Mouse (Mus musculus): ENCODE data around the gene Fezf1.

The Fezf1 gene

GRCm38 (mm10) chr6:23248313-23249052 lies at the start of gene Fezf1:
TSS of gene Fezf1 (minus strand) at chr6:23248362.
- DNase-seq = no peak

GRCm38 (mm10) chr6:23294685-23295084 lies 46.5 kb upstream of the Fezf1 start:
- DNase-seq = no peak

- DNase-seq = no peak
Measured at GRCm38 (mm10) chr6:23288752-23289151, 40.6 kb upstream of the Fezf1 start.

DNA sequence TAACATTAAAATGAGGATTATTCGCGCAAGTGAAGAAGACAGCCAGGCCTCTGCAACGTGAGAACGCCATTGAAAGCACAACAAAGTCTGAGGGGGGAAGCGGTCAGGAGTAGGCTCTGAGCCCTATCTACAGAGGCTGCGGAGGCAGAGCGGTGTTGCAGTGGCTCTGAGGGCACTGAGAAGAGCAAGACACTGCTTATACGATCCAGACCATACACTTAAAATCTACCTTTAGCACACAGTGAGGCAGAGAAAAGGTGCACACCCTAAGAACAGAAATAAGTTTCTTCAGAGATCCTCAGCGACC lies 33.3 kb upstream of the Fezf1 start:
- no peak for DNase-seq

DNA sequence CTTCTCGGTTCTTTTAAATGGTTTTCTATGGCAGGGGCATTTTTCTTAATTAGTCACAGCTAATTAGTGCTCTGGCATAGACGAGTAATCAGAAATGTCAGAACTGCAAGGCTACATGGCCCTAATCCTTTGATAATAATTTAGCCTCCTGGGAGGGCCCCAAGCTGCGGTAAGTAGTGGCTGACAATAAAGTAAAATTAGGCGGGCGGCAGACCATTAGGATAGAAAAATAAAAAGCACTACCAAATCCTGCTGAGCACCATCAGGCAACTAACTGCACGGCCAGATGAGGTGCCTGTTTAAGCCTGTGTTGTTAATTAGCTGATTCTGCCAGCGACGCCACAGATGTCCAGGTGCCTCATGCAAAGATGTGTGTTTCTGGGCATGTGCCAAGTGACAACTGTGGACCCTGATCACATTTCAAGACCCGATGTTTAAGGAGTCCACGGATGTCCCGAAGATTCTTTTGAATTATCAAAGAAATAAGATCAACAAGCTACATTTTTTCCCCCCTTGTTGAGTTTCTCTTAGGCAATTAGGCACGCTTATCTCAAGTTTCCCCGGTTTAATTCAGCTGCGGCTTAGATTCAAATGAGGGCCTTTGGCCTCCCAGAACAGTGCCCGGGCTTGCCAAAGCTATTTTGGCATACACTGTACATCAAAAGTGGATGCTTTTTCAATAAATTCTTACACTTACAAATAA lies 32.8 kb upstream of the Fezf1 start:
- no peak for DNase-seq

DNA sequence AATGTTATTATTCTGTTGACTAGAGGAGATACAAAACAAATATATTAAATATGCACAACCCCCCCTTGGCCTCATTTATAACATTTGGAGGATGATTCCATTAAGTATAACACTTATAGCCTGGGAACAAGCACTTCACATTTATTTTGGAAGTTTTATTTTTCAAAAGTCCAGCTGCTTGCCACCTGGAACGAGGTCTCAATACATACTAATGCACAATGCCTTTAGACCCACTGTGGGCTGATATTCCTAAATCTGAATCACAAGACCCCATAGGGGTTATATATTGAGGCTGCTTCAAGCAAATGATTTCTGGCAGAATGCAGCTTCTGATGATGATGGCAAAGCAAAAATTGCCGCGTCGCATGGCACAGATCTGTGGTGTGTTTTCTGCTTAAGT lies 25.3 kb upstream of the Fezf1 start:
- DNase-seq = no peak

DNA sequence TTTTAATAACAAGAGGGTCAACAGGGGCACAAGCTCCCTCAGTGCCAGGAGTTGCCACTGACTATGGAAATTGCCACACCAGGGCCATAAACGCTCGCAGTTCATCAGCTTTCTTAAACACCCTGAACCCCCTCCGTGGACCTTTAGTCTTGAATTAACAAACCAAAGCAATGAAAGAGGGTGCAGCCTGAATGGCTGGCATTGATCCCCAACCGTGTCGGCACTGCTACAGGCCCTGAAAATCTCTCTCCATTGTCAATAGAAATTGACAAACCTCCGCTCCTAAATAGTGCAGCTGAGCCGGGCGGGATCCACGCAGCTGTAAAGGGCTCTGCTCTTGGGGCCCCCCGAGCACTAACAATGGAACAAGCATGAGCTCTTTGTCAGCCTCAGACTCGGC lies 24.8 kb upstream of the Fezf1 start:
- no peak for DNase-seq

DNA sequence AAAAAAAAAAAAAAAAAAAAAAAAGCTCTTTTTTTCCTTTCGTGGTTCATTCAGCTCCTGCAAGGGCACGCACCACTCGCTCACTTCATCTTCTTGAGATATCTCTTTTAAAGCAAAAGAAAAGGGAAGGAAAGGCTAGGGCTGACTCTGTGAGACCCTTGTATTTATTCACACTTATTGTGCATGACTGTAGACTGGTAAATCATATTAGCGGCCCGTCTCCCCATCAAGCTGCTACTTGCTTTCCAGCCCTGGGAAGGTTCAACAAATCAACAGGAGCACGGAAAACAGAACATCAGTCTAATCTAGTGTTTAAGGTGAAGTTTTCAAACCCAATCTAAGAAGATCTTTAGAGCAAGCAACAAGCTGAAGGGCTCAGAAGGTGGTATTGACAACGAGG lies 24.4 kb upstream of the Fezf1 start:
- no peak for DNase-seq

DNA sequence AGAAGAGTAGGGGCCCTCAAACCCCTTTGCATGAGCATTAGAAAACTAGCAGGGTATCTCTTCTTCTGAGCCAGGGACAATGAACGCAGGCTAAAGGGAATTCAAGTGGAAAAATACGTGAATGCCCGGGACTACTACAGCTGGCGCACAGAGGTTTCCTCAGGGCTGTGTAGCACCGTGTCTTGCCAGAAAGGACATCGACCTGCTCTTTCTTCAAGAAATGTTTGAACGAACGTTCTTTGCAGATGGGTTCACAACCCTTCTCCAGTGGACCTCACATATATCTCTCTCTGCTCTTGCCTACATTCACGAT lies 12.5 kb upstream of the Fezf1 start:
- DNase-seq = no peak

DNA sequence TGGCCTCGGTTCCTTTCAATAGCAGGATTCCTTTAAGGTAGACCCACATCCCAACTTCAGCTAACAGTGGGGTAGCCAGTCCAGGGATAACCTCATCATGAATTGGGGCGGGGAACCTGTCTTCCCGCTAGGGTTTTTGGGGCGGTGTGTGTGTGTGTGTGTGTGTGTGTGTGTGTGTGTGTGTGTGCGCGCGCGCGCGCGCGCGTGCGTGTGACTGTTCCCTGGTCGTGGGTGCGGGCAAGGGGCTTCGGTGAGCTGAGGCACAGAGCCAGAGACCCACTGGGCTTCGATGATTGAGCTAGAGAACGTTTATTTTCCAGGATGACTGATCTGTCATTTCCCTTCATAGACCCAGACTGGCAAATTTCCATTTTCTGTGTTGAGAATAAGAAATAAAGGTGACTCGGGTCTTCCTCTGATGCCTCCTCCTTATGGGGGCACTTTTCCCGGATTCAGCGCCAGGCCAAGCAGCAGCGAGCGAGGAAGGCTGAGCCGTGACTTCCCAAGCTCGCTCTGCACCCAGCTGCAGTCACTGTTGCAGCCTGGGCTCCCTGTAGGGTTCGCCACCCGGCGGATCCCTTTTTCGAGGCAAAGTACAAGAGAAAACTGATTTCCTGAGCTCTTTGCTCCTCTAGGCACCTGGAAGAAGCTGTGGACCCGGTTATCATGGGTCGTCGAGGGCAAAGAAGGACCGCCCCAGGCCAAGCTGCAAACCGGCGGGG lies 12.0 kb upstream of the Fezf1 start:
- no peak for DNase-seq

DNA sequence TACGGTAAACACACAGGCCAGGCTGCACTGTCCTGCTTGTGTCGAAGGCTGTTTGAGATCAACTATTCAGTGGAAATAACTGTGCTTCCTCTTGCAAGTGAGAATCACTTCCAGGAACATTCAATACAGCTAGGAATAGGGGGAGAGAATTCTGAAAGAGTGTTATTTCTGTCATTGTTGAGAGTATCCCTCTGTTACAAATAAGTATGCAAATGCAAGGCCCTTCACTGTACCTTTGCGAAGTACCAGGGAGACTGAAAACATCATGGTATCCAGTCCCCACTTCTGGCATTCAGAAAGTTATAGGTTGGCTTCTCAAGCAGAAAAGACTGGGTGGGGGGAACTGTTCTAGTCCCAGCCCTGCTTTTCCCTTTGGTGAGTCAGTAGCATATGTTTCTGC lies 9.8 kb upstream of the Fezf1 start:
- no peak for DNase-seq

- no peak for DNase-seq
Measured at GRCm38 (mm10) chr6:23255161-23255560, 7.0 kb upstream of the Fezf1 start.

- no peak for DNase-seq
Measured at GRCm38 (mm10) chr6:23254644-23255043, 6.5 kb upstream of the Fezf1 start.

GRCm38 (mm10) chr6:23253353-23254311 lies 5.5 kb upstream of the Fezf1 start:
- DNase-seq = no peak

DNA sequence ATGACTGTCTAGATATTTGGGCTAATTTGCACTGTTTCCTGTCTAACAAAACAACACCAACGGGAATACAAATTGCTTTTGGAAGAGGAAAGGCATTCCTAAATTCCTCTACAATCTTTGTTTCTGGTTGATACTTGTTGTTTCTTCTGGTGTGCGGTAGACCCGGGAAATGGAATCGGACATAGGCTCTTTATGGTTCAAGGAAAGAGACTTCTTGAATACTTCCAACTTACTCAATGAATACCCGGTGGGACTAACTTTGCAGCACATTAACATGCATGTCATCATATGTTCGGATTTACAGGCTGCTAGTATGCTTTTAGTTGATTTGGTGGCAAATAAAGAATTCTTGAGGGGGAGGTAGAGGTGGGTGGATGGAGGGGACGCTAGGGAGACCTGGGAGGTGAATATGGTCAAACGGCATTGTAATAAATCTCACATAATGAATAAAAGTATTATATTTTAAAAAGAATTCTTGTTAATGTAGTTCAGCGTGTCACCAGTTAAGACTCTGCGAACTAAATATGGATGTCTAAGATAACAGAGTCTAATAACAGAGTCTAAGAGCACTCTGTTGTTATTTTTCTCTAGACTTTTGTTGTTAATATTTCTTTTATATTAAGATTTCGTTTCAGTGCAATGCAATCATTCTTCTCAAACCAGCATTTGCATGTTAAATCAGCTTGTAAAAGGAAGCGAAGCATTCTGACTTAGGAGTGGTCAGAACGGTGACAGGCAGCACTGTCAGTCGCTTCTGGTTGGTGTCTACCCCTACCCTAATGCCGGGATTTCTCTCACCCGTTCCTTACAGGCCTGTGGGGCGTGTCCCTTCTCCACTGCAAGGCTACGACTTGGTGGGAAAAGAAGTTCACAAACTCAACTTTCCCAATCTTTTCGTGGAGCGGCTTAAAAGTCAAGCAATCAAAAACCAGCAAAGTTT lies 4.3 kb upstream of the Fezf1 start:
- no peak for DNase-seq

GRCm38 (mm10) chr6:23251431-23251830 lies 3.3 kb upstream of the Fezf1 start:
- DNase-seq = no peak

DNA sequence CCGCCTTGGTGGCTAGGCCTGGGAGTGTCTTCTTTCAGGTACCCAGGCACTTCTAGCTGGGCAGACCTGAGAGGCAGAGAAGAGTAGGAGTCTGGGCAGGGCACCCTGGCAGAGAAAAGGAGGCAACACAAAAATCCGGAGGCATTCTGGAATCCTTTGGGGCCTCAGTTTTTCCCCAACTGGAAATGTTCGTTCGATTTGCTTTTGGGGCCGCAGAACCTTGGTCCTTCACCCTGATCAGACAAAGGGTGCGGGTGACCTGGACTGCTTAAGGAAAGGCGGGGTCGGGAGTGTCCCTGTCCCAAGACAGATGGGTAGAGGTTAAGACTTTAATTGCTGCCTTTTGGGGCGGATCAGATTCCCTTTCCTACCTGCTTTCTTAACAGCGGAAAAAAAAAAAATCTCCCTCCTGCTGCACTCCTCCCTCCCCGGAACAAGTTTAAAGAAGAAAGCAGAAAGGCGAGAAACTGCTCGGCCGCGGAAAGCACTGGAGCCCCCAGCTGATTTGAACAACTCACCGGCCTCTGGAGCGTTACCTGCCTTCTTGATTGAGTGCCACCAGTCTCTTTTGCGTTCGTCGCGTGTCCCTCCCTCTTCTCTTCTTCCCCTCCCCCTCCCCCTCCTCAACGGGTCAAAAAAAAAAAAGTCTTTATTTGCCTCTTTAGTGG lies 2.3 kb upstream of the Fezf1 start:
- no peak for DNase-seq

- no peak for DNase-seq
Measured at GRCm38 (mm10) chr6:23249616-23250287, 1.6 kb upstream of the Fezf1 start.

DNA sequence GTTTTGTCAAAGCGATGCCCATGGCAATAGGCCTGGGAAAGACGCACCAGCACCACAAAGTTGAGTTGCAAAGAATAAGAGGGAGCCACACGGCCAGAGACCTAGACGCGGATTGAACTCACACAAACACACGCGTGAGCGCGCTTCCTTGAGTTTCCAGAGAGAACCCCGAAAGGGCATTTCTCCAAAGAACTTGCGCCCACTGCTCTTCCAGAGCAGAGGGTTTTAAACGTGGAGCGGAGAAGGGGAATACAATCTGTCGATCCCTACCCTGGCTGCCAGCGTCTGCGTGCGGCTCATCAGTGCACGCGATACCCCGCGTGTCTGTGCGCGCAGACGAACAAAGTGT lies 865 bp upstream of the Fezf1 start:
- no peak for DNase-seq

DNA sequence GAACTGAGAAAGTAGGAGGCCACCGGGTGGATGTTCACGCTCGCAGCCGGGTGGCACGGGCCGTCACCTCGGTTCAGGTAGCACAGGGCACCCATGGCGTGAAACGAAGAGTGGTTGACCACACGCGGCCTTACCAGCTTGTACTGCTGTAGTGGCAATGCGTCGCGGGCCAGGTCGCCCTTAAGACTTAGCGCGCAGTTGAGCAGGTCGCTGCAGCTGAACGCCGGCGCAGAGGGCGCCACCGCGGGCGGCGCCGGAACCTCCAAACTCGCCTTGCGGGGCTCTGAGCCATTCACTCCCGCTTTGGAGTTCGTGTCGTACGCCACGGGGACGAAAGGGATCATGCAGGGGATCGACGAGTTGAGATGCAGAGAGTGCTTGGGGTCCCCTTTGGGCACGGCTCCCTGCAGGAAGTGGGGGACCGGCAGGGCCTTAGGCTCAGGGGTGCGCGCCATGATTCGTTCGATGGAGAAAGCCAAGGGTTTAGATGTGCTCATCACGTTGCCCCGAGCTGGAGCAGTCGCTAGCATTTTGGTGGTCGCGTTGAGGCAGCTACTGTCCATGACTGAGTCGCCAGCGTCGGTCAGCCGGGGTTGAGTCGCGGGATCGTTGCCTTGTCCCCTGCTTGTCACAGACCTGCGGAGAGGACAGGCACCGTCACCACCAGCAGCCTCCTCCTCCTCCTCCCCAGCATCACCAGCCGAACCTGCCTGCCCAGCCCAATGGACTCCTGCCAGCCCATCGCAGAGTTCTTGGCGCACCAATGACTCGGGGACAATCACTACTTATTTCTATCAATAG lies 450 bp downstream of the Fezf1 start:
- no peak for DNase-seq

Data from thymus, postnatal 36 days (tissue).